Mouse (Mus musculus) thymus, adult 2 months (tissue): ENCODE results near the gene Fthl17d. TPM values are rescaled to one million over a fixed set of nuclear protein-coding genes. Genes with fewer than 3 reads are reported as not detected.

ENCODE experiments used
- DNase-seq: peaks from one replicate; pipeline ENCODE4 v3.0.0; 2021
- H3K27ac ChIP-seq: fragments of 200-500 bp; 2 replicates; pipeline ENCODE4 v1.5.1; 2012; ENCODE audit warnings: low read length, control low read depth; ENCODE audit not compliant: control insufficient read depth, insufficient read depth
- H3K27me3 ChIP-seq: fragments of 200-500 bp; 2 replicates; pipeline ENCODE4 v1.6.1; 2012; ENCODE audit warnings: mild to moderate bottlenecking, low read length, moderate library complexity, mixed read lengths; ENCODE audit not compliant: control insufficient read depth, insufficient read depth
- H3K36me3 ChIP-seq: fragments of 200-500 bp; 2 replicates; pipeline ENCODE4 v1.6.1; 2012; ENCODE audit warnings: mild to moderate bottlenecking, low read length, moderate library complexity; ENCODE audit not compliant: control insufficient read depth, insufficient read depth
- H3K4me1 ChIP-seq: fragments of 200-500 bp; replicated peaks from 2 replicates; pipeline ENCODE4 v1.6.1; 2012; ENCODE audit warnings: low read length; ENCODE audit not compliant: control insufficient read depth, insufficient read depth
- H3K4me3 ChIP-seq: fragments of 200-500 bp; 2 replicates; pipeline ENCODE4 v1.5.1; 2012; ENCODE audit warnings: mild to moderate bottlenecking, low read length, control low read depth, moderate library complexity; ENCODE audit not compliant: control insufficient read depth, insufficient read depth
- CTCF ChIP-seq: fragments of 200-500 bp; IDR thresholded peaks from 2 replicates; pipeline ENCODE4 v1.5.1; 2012; ENCODE audit warnings: mild to moderate bottlenecking, control low read depth, low read length, moderate library complexity, borderline replicate concordance; ENCODE audit not compliant: control insufficient read depth, poor library complexity, insufficient read depth; ENCODE audit errors: extremely low read depth
- POLR2A ChIP-seq: fragments of 200-500 bp; IDR thresholded peaks from 2 replicates; pipeline ENCODE4 v1.6.1; 2012; ENCODE audit warnings: mild to moderate bottlenecking, low read length, control low read depth, moderate library complexity; ENCODE audit not compliant: control insufficient read depth, poor library complexity, insufficient read depth; ENCODE audit errors: extremely low read depth
- WGBS: fragments of 180-500 bp; shearing (Covaris S2); methylation state at CpG from one replicate; pipeline ENCODE4 v1.1.7; 2018; 5-methylcytosine and 5-hydroxymethylcytosine counted together
- polyA plus RNA-seq: library from polyadenylated mRNA; depleted of rRNA; stranded (reverse); fragments of >200 nt; gene quantifications from 2 replicates; pipeline ENCODE4 v1.2.3, GENCODE M21; 2012; rRNA removed

The Fthl17d gene
- polyA plus RNA-seq, 1 experiment = not detected

GRCm38 (mm10) chrX:8944041-8944440 lies 42.5 kb downstream of the Fthl17d start:
- Histone ChIP-seq H3K27me3 (no peaks in the 10 kb centered on the region), H3K4me1 (no peaks in the 10 kb centered on the region), H3K36me3 (no peaks in the 10 kb centered on the region), H3K27ac (no peak overlapping the region), H3K4me3 (no peak overlapping the region)
- WGBS = 89% methylated on average over 8 of the region's 8 CpGs
- no peak for TF ChIP-seq CTCF
- TF ChIP-seq POLR2A = no peak
- no peak for DNase-seq

Other genes with a start within 250 kb of the Fthl17d start
- not detected in 2 replicates for gene Ssx9, start 238.3 kb downstream of the Fthl17d start, polyA plus RNA-seq
- not detected in 2 replicates for gene Ssxb5, start 183.1 kb downstream of the Fthl17d start, polyA plus RNA-seq
- not detected in 2 replicates for gene Gm6592, start 142.8 kb downstream of the Fthl17d start, polyA plus RNA-seq
- not detected in 2 replicates for gene Gm5751, start 112.5 kb downstream of the Fthl17d start, polyA plus RNA-seq
- gene B630019K06Rik, start 94.4 kb downstream of the Fthl17d start, polyA plus RNA-seq = 0.71 and 1.1 TPM in 2 replicates
- not detected in 2 replicates for gene Fthl17b, start 23.8 kb downstream of the Fthl17d start, polyA plus RNA-seq
- gene Fthl17c, start 10.2 kb downstream of the Fthl17d start, polyA plus RNA-seq = not detected in 2 replicates
- not detected in 2 replicates for gene Fthl17e, start 46.7 kb upstream of the Fthl17d start, polyA plus RNA-seq
- not detected in 2 replicates for gene Fthl17f, start 76.3 kb upstream of the Fthl17d start, polyA plus RNA-seq
- not detected in 2 replicates for gene 4930402K13Rik, start 117.8 kb upstream of the Fthl17d start, polyA plus RNA-seq
- 0.31 and 0.36 TPM in 2 replicates for gene Lancl3, start 213.1 kb upstream of the Fthl17d start, polyA plus RNA-seq